Mouse (Mus musculus) limb, embryonic 14.5 days (tissue): Measurements from ENCODE around the gene Prkaa2. TPM values are rescaled to one million over a fixed set of nuclear protein-coding genes. Genes with fewer than 3 reads are reported as not detected.

Experiments
- ATAC-seq: fragments of 200-750 bp; cut with Nextera tagmentation; 2 replicates; pipeline ENCODE4 v1.8.0; 2017; ENCODE audit warnings: low read depth, moderate number of reproducible peaks, moderate TSS enrichment; ENCODE audit not compliant: low FRiP score
- DNase-seq: peaks from one replicate; pipeline ENCODE4 v3.0.0-alpha.2; 2015; ENCODE audit warnings: low spot score
- H3K27ac ChIP-seq: fragments of 300-500 bp; sonication (generic); replicated peaks from 2 replicates; pipeline ENCODE4 v1.5.1; 2014; ENCODE audit warnings: low read depth, mild to moderate bottlenecking, low read length, moderate library complexity, mixed read lengths
- H3K27me3 ChIP-seq: fragments of 300-500 bp; sonication (generic); 2 replicates; pipeline ENCODE4 v1.6.1; 2014; ENCODE audit warnings: low read length, mixed read lengths; ENCODE audit not compliant: control insufficient read depth, insufficient read depth
- H3K36me3 ChIP-seq: fragments of 300-500 bp; sonication (generic); 2 replicates; pipeline ENCODE4 v1.6.1; 2014; ENCODE audit warnings: mild to moderate bottlenecking, low read length, moderate library complexity, mixed read lengths; ENCODE audit not compliant: control insufficient read depth, insufficient read depth
- H3K4me1 ChIP-seq: fragments of 300-500 bp; sonication (generic); 2 replicates; pipeline ENCODE4 v1.6.1; 2014; ENCODE audit warnings: antibody characterized with exemption, low read length, mixed read lengths; ENCODE audit not compliant: control insufficient read depth, insufficient read depth
- H3K4me2 ChIP-seq: fragments of 300-500 bp; sonication (generic); replicated peaks from 2 replicates; pipeline ENCODE4 v1.6.1; 2014; ENCODE audit warnings: low read depth, mild to moderate bottlenecking, low read length, moderate library complexity; ENCODE audit not compliant: severe bottlenecking
- H3K4me3 ChIP-seq: fragments of 300-500 bp; sonication (generic); replicated peaks from 2 replicates; pipeline ENCODE4 v1.5.1; 2014; ENCODE audit warnings: low read length
- H3K9ac ChIP-seq: fragments of 300-500 bp; sonication (generic); 2 replicates; pipeline ENCODE4 v1.6.1; 2014; ENCODE audit warnings: mild to moderate bottlenecking, low read depth, low read length, moderate library complexity; ENCODE audit not compliant: severe bottlenecking
- H3K9me3 ChIP-seq: fragments of 300-500 bp; sonication (generic); 2 replicates; pipeline ENCODE4 v1.6.1; 2016; ENCODE audit warnings: low read length; ENCODE audit not compliant: control insufficient read depth
- POLR2A ChIP-seq: fragments of 200-500 bp; IDR thresholded peaks from 2 replicates; pipeline ENCODE4 v1.8.0; 2012; ENCODE audit warnings: inconsistent platforms, mild to moderate bottlenecking, moderate library complexity, borderline replicate concordance; ENCODE audit not compliant: insufficient read depth, insufficient read length; ENCODE audit errors: extremely low read depth
- WGBS: fragments of 180-500 bp; shearing (Covaris S2); extraction: QIAGEN DNeasy Blood & Tissue Kit; methylation state at CpG from one replicate; pipeline ENCODE4 v1.1.7; 2014; 5-methylcytosine and 5-hydroxymethylcytosine counted together
- polyA plus RNA-seq, 2 experiments: library from polyadenylated mRNA; depleted of rRNA in 1 of 2; stranded (reverse) in 1 of 2; unstranded in 1 of 2; fragments of >200 nt; fragmentation: Nextera tagmentation in 1 of 2; extraction: Ambion mirVana in 1 of 2; gene quantifications; 2 replicates each; pipeline versions ENCODE4 v1.2.1 to v1.2.3; 2012 to 2014

The Prkaa2 gene
- polyA plus RNA-seq, 2 experiments: 1.2 to 1.7 TPM

DNA sequence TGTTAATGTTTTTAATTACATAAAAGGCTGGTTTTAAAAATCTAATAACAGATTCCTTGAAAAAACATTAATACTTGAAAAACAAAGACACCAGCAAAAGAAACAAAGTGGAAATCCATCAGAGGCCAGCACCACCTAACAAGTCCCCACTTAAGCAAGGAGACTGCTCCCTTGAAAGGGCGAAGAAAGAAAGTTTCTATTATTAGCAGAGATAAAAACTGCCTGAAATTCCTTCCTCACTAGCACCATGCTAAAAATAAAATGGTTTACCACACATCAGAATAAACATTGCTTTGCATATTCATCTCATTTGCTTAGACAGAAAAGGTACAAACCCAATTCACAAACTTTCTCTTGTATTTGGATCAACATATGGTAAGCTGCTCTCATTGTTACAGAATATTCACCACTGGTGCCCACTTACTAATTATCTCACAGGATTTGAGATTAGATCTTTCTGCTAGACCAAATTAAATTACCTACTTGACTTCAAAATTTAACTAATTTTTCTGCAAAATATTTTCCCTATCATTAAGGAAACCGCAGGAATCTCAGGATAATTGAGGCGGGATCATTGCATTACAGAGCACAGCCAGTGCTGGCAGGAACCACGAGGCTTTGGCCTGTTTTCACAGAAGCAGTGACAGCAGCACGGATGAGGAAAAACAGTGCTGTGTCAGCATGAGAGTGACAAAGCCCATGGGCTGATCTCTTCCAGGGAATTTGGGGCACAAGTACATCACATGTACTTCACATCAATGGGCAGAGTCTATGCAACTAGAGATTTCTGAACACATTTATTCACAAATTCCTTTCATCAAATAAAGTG is 9.0 kb downstream of the Prkaa2 start:
- WGBS: 50% methylated on average over 5 of the region's 5 CpGs
- DNase-seq: no peak
- H3K27me3 ChIP-seq: no peaks in the 10 kb centered on the region
- H3K4me2 ChIP-seq: no peak overlapping the region
- H3K27ac ChIP-seq: no peak overlapping the region
- H3K9ac ChIP-seq: no peak overlapping the region
- no peak overlapping the region for H3K4me3 ChIP-seq
- H3K4me1 ChIP-seq: no peaks in the 10 kb centered on the region
- no peaks in the 10 kb centered on the region for H3K9me3 ChIP-seq
- no peaks in the 10 kb centered on the region for H3K36me3 ChIP-seq
- ATAC-seq: no peak
- TF ChIP-seq POLR2A: no peak

DNA sequence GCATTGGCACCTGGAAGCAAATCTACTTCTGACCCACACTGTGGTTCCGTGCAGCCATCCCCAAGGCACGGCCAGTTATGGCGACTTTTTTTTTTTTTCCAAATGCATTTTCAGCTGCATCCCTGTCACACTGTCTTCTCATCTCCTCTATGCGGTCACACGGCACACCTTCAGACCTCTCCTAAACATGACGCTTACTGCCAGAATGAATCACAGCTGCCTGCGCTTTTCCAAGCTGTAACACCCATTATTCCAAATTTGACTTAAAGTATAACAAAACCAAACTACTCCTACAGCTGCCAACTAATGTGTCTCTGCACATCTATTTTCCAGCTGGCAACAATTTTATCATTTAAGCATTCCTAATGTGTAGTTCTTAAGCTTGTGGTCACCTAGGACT is 11.0 kb downstream of the Prkaa2 start:
- no peak overlapping the region for H3K4me3 ChIP-seq
- H3K9me3 ChIP-seq: no peaks in the 10 kb centered on the region
- H3K27ac ChIP-seq: no peak overlapping the region
- no peaks in the 10 kb centered on the region for H3K36me3 ChIP-seq
- no peak overlapping the region for H3K4me2 ChIP-seq
- no peak for TF ChIP-seq POLR2A
- H3K27me3 ChIP-seq: no peaks in the 10 kb centered on the region
- ATAC-seq (no peak), DNase-seq (no peak)
- no peaks in the 10 kb centered on the region for H3K4me1 ChIP-seq
- H3K9ac ChIP-seq: no peak overlapping the region
- WGBS: 87% methylated on average over 7 of the region's 7 CpGs

DNA sequence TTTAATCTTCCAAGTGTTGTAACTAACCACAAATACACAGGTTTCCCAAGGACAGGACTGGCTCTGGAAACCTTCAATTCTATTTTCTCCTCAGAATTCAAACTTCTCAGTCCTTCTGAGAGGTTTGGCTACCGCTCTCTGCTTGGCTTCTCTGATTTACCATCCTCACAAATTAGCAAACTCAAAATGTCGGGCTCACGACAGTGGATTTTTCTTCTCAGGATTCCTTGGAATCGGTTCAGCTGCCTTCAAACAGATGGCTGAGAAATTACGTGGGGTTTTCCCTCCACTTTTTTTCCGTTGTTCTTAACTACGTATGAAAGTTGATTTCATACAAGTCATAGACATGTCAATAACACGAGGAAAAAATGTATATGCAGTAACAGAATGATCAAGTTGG is 11.5 kb downstream of the Prkaa2 start:
- H3K4me1 ChIP-seq: no peaks in the 10 kb centered on the region
- H3K4me3 ChIP-seq: no peak overlapping the region
- no peak overlapping the region for H3K4me2 ChIP-seq
- H3K27me3 ChIP-seq: no peaks in the 10 kb centered on the region
- no peak for DNase-seq
- no peak overlapping the region for H3K9ac ChIP-seq
- no peak for ATAC-seq
- no peaks in the 10 kb centered on the region for H3K9me3 ChIP-seq
- no peaks in the 10 kb centered on the region for H3K36me3 ChIP-seq
- H3K27ac ChIP-seq: no peak overlapping the region
- 77% methylated on average over 8 of the region's 8 CpGs for WGBS
- TF ChIP-seq POLR2A: no peak

DNA sequence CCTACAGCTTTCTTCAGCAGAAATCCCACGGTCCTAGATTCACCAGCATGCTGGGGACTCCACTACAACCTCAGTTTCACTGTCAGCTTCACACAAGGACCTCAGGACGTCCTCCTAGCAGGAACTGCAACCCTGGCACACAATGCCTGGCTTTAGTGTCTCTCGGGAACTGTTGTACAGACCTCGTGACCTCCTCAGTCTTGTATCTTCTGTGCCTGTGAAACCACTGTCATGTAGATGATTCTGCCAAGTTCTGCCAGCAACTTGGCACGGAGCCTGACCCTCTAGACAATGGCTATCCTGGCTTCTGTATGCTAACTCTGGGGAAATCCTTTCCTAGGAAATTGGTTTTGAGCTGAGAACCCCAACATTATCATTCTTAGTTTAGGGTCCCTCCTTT is 14.4 kb downstream of the Prkaa2 start:
- DNase-seq (no peak), ATAC-seq (no peak)
- H3K4me3 ChIP-seq: no peak overlapping the region
- no peak for TF ChIP-seq POLR2A
- H3K36me3 ChIP-seq: no peaks in the 10 kb centered on the region
- no peaks in the 10 kb centered on the region for H3K9me3 ChIP-seq
- H3K4me2 ChIP-seq: no peak overlapping the region
- no peak overlapping the region for H3K9ac ChIP-seq
- no peaks in the 10 kb centered on the region for H3K27me3 ChIP-seq
- H3K4me1 ChIP-seq: no peaks in the 10 kb centered on the region
- 76% methylated on average over 5 of the region's 5 CpGs for WGBS
- no peak overlapping the region for H3K27ac ChIP-seq

DNA sequence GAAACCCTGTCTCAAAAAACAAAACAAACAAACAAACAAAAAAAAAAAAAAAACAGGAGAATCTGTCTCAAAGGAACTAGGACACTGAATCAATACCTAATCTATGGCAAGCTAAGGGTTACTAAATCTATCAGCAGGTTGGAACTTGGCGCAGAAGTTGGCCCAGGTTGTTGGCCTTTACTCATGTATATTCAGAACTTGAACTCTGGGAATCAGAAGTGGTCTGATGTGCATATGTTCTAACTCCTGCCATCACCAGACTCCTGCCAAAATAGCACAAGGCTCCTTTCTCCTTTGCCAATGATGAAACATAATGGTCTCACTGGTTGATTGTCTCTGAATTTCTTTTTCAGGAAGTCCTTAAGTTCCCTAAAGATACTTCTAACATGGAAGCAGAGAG is 15.7 kb downstream of the Prkaa2 start:
- TF ChIP-seq POLR2A: no peak
- no peak overlapping the region for H3K27ac ChIP-seq
- WGBS: 90% methylated on average over 1 of the region's 1 CpGs
- H3K36me3 ChIP-seq: no peaks in the 10 kb centered on the region
- no peaks in the 10 kb centered on the region for H3K4me1 ChIP-seq
- H3K9me3 ChIP-seq: no peaks in the 10 kb centered on the region
- H3K27me3 ChIP-seq: no peaks in the 10 kb centered on the region
- DNase-seq (no peak), ATAC-seq (no peak)
- no peak overlapping the region for H3K9ac ChIP-seq
- no peak overlapping the region for H3K4me3 ChIP-seq
- no peak overlapping the region for H3K4me2 ChIP-seq
